Mouse (Mus musculus): ENCODE results near the gene Gm10639.

- TF ChIP-seq POLR2A (IDR thresholded peaks at IDR 0.05; ENCODE audit: extremely low read depth, insufficient read depth, low read length) (no peak), CTCF (IDR thresholded peaks at IDR 0.05; ENCODE audit: low read depth, low read length) (no peak)
These were observed 61.9 kb downstream of the Gm10639 start for GRCm38 (mm10) chr9:78351504-78352220.
